Mouse (Mus musculus) spleen, adult 12 weeks (tissue): ENCODE data around the gene Klrk1.
"Not testable (repeated sequence)": the region's sequence is repeated elsewhere in the genome, so short reads cannot be mapped to it uniquely, and the experiment has no call there.

Source experiments
- DNase-seq: peaks from one replicate; pipeline ENCODE4 v3.0.0; 2022; ENCODE audit warnings: low spot score

The Klrk1 gene

DNA sequence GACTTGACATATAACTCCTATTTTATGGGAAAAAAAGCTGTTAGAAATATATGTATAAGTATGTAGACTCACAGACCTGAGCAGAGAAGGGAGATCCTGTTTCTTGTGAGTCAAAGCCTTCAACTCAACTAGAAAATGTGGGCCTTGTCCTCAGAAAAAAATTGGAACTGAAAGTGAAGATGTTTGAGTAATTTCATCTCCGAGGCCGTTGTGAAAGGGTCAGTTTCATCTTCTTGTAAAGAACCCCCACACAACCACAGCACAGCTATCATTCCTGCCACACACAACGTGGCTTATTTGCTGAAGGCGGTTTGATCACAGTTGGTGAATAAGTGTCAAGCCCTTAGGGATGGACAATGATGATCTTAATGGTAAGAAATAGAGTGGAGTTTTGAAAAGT lies at the start of gene Klrk1:
TSS of gene Klrk1 (minus strand) at position 130 of the 400 bp plus-strand sequence.
- no peak for DNase-seq

DNA sequence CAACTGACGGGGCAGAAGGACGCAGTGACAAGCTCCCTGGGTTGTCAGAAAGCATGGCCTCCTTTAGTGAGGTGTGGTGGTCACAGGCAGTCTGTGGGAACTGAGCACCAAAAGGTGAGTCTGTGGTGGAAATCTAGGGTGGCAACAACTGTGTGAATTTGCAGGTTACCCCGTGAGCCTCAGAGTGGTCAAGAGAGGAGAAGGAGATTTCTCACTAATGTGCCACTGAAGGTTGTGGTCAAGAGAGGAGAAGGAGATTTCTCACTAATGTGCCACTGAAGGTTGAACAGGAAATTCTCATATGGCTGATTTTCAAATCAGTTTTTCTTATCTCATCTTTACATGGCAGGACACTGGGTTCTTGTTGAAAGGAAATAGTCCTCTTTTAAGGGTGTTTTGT lies 37.6 kb upstream of the Klrk1 start:
- not testable (repeated sequence) for DNase-seq

DNA sequence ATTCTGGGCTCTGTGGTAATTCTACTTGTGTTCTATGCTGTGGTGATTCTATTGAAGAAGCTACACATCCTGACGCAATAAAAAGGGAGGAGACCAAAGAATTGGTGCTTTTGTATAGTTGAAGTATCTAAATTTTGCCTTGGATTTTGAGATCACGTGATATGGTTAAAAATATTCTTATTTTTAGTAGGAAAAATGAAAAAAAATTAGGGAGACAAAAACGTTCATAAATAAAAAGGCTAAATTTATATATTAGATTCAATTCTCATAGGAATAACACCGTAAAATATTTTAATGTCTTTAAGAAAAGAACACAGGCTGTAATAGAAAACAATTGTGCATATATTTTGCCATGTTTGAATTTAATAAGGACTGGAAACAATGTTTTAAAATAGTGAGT lies 36.9 kb upstream of the Klrk1 start, which contains the start of gene Klrc2:
TSS of gene Klrc2 (minus strand) at position 101 of the 400 bp plus-strand sequence.
- DNase-seq: not testable (repeated sequence)

DNA sequence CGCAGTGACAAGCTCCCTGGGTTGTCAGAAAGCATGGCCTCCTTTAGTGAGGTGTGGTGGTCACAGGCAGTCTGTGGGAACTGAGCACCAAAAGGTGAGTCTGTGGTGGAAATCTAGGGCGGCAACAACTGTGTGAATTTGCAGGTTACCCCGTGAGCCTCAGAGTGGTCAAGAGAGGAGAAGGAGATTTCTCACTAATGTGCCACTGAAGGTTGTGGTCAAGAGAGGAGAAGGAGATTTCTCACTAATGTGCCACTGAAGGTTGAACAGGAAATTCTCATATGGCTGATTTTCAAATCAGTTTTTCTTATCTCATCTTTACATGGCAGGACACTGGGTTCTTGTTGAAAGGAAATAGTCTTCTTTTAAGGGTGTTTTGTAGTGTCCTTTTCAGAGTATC lies 20.4 kb upstream of the Klrk1 start:
- not testable (repeated sequence) for DNase-seq

DNA sequence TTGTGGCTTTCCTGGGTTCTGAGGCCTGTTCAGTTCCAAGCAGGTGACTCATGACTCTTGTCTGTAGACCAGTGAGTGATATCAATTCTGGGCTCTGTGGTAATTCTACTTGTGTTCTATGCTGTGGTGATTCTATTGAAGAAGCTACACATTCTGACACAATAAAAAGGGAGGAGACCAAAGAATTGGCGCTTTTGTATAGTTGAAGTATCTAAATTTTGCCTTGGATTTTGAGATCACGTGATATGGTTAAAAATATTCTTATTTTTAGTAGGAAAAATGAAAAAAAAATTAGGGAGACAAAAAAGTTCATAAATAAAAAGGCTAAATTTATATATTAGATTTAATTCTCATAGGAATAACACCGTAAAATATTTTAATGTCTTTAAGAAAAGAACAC lies 19.6 kb upstream of the Klrk1 start, which contains the start of gene Klrc3:
TSS of gene Klrc3 (minus strand) at position 101 of the 400 bp plus-strand sequence.
- DNase-seq: not testable (repeated sequence)

DNA sequence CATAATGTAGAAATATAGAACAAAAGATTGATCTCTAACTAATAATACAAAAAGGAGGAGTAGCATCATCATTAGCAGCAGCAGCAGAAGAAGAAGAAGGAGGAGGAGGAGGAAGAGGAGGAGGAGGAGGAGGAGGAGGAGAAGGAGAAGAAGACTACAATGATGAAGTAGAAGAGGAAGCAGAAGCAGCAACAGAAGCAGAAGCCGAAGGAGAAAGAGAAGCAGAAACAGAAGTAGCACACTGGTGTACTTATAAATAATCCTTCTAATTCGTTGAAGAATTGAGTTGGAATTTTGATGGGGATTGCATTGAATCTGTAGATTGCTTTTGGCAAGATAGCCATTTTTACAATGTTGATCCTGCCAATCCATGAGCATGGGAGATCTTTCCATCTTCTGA lies 7.4 kb upstream of the Klrk1 start:
- DNase-seq: not testable (repeated sequence)

DNA sequence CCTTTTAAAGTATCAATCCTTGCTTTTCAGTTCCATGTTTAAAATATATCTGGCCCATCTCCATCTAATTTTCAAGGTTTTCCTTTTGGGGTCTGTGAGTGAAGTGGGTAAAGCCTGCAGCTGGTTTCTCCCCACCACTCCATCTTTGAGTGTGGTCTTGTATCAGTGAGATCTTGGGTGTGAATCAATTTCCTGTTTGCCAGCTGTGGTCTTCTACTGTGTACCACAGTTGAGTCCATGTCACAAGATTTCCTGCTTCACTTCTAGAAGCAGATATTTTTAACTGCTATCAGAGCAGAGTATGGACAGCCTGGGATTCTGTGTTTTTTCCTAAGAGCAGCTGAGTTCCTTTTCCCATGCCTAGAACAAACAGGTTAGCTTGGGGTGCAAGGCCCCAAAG lies 15.3 kb downstream of the Klrk1 start:
- DNase-seq: no peak

DNA sequence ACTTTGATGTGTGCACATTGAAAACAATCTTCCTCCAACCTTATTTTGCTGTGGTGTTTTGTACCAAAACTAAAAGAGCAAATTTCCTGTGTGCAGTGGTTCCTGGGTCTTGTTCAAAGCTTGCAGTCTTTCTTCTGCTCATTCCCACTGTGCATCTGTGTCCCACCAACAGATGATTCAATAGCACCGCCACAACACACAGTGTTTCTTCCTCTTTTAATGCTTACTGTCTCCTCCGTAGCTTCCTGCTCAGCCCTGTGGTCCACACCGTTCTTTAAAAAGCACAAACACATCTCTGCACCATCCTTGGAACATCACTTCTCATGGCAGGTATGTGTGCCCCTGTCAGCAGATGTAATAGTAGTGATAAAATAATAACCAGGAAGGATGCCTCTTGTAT lies 32.2 kb downstream of the Klrk1 start, which contains the start of gene Klrd1:
TSS of gene Klrd1 (plus strand) at position 275 of the 400 bp plus-strand sequence.
- DNase-seq: no peak

DNA sequence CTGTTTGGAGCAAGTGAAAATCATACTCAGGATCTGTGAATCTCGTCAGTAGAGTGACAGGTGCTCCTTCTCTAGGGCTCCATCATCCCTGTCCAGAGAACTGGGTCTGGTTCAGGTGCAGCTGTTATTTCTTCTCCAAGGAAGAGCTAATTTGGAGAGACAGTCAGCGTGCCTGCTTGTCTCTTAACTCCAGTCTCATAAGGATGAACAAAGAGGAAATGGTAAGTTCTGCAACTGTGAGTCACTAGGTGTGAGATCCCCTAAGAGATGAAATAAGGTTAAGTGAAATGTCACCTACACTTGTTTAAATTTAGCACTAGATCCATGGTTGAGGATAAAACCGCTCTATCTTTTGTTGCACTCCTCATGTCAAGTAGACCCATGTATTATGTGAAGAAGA lies 40.6 kb downstream of the Klrk1 start:
- DNase-seq: no peak

DNA sequence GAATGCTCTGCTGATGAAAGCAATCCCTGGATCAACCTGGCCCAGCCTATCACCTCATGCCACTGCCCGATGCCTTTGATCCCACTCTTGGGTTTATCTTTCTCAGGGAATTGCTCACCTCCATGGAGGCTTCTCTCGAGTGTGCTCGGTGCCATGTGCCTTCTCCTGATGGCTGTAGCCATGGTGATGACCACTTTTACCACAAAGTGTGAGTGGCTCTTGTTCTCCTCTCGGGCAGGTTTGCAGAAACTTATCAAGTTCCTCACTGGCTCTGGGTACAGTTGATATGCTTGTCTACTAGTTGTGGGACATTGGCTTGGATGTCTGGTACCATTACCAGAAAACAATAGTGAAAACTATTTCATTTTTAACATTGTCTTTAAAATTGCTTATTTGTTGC lies 41.8 kb downstream of the Klrk1 start:
- DNase-seq: no peak

DNA sequence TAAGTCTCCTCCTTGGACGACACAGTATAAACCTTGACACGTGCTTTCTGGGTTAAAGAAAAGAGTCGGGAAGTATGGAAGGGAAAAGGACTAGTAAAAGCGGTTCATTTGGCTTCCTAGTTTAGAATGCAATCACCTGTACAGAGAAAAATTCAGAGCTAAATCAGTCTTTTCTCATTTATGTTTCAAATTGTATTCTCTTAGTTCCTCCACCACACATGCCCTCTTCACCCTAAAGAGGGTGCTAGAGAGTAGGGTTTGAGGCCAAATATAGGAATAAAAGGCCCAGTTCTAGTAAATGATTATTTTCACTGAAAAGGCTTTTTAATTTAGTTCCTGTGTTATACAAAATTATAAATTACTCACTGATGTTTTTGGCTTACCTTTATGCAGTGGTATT lies 42.4 kb downstream of the Klrk1 start:
- DNase-seq: no peak

DNA sequence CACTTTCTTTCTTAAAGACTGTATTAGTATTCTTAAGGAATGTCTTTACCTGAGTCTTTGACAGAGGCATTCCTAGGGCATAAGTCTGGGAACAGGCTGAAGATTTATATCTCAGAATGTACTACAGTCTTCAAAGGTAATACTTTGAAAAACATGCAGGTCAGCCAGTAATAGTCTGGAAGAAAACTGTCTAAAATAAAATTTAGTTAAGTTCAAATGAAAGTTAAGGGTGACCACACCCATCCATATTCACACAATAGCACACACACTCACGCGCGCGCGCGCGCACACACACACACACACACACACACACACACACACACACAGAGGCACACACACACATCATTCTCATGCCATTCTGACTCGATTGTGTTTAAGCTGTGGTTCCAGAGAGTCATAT lies 46.1 kb downstream of the Klrk1 start, which contains the start of gene Klre1:
TSS of gene Klre1 (plus strand) at position 301 of the 400 bp plus-strand sequence.
- no peak for DNase-seq

DNA sequence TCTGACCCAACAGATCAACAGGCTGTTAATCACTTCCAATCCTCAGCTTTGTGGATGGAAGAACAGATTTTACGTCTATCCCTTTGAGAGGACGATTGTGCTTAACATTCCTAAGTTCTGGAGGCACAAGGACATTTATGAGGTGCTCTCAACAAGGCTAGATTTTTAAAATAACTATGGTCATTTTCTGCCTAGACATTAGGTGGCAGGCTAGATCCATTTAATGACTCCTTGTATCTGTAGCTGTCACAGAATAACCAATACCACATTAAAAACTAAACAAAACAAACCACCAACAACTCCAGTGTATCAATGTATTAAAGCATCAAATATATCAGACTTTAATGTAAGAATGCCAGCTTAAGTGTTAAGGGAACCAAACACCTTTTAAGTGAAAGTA lies 48.3 kb downstream of the Klrk1 start:
- no peak for DNase-seq

DNA sequence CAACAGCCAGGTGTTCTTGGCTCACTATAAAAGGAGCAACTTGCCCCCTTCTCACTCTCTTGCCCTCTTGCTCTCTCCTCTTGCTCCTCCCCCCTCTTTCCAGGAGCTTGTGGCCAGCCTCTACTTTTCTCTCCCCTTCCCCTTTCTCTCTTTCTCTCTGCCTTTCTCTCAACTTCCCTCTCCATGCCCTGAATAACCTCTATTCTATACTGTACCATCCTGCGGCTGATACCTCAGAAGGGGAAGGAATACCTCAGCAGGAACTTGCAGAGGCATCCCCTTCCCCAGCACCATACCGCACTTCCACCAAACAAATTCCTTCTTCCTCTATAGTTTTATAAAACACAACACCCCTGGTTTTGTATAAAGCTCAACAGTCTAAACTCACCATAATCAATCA lies 58.4 kb downstream of the Klrk1 start:
- DNase-seq: no peak
